Mouse (Mus musculus) kidney, adult 8-10 months (tissue): ENCODE results near the gene Timeless.
"Not testable (repeated sequence)": the region's sequence is repeated elsewhere in the genome, so short reads cannot be mapped to it uniquely, and the experiment has no call there.

Experiments
- DNase-seq, 2 experiments: peaks; one replicate each; pipeline ENCODE4 v3.0.0; 2022

Timeless gene

GRCm38 (mm10) chr10:128231697-128232419 is at the start of gene Timeless:
Gene Timeless (plus strand): TSS chr10:128232065.
- peak; percentile 74 to 86 for DNase-seq

GRCm38 (mm10) chr10:128184296-128184695 is 47.6 kb upstream of the Timeless start:
- DNase-seq = no peak

GRCm38 (mm10) chr10:128185277-128185940 is 46.5 kb upstream of the Timeless start:
- DNase-seq = peak in 1 of 2 experiments; percentile 21

GRCm38 (mm10) chr10:128185959-128186358 is 45.9 kb upstream of the Timeless start:
- DNase-seq = peak; percentile 69 to 87

- DNase-seq = no peak
These were observed 44.7 kb upstream of the Timeless start for GRCm38 (mm10) chr10:128187181-128187605.

- DNase-seq = peak; percentile 58 to 86
These were observed 43.5 kb upstream of the Timeless start for GRCm38 (mm10) chr10:128188242-128188877.

GRCm38 (mm10) chr10:128191472-128191871 is 40.4 kb upstream of the Timeless start:
- no peak for DNase-seq

GRCm38 (mm10) chr10:128192030-128192766 is 39.7 kb upstream of the Timeless start:
- not testable (repeated sequence) for DNase-seq

- no peak for DNase-seq
These were observed 38.8 kb upstream of the Timeless start for GRCm38 (mm10) chr10:128193113-128193512.

- DNase-seq = peak; percentile 95 to 97
These were observed 37.8 kb upstream of the Timeless start, which contains the start of gene Gls2 for GRCm38 (mm10) chr10:128194024-128194550. Gene Gls2 (plus strand): TSS chr10:128194457.

- DNase-seq = no peak
These were observed 37.1 kb upstream of the Timeless start for GRCm38 (mm10) chr10:128194551-128195461.

- no peak for DNase-seq
These were observed 30.0 kb upstream of the Timeless start for GRCm38 (mm10) chr10:128201856-128202255.

- no peak for DNase-seq
These were observed 26.9 kb upstream of the Timeless start for GRCm38 (mm10) chr10:128204941-128205340.

- no peak for DNase-seq
These were observed 23.5 kb upstream of the Timeless start for GRCm38 (mm10) chr10:128208326-128208725.

GRCm38 (mm10) chr10:128209311-128210009 is 22.4 kb upstream of the Timeless start:
- no peak for DNase-seq

- DNase-seq = no peak
These were observed 21.7 kb upstream of the Timeless start for GRCm38 (mm10) chr10:128210131-128210530.

- DNase-seq = peak in 1 of 2 experiments; percentile 11
These were observed 20.9 kb upstream of the Timeless start for GRCm38 (mm10) chr10:128210954-128211353.

GRCm38 (mm10) chr10:128211390-128212108 is 20.3 kb upstream of the Timeless start, which contains the start of gene Spryd4:
Gene Spryd4 (minus strand): TSS chr10:128211807.
- peak; percentile 83 to 94 for DNase-seq

- no peak for DNase-seq
These were observed 19.7 kb upstream of the Timeless start for GRCm38 (mm10) chr10:128212148-128212547.

- DNase-seq = peak; percentile 68 to 80
These were observed 19.0 kb upstream of the Timeless start for GRCm38 (mm10) chr10:128212871-128213323.
